14 mouse cellular contexts compared by ENCODE assay signal in the genomic region with DNA sequence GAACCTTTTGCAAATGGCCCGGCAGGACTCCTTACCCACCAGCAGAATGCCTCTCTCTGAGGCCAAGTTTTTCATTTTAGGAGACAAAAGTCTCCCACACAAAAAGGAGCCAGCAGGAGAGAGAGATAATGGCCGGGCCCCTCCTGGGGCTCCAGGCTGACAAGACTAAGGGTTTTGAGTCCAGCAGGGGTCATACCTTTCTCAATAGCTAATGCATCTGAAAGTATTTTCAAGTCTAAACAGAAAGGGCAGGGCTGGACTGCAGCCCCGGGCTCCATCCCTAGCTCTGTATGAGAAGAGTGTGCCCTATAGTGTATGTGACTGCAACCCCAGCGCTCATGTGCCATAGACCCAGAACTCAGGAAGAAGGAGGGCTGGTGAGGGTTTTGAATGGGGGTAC.
DNase-seq lines count a peak whose midpoint lies in the region; ATAC-seq and TF ChIP-seq lines count a peak whose summit lies in the region.
"Had no signal": no experiment of that assay in that cellular context is flagged by ENCODE, and none has a peak within 500 bp of the region (broad histone marks: within the 10 kb centered on the region; RNA-seq: fewer than 3 reads in every experiment).

No protein-coding gene starts in this region.

- no peak overlapping the region for H3K9ac ChIP-seq in forebrain, embryonic 14.5 days (ENCODE audit: low read length)
- H3K9ac ChIP-seq in midbrain, embryonic 13.5 days (replicated peaks), result no peak overlapping the region
- no peak overlapping the region for H3K9ac ChIP-seq in liver, embryonic 12.5 days
- H3K9ac ChIP-seq: kidney, embryonic 15.5 days; liver, embryonic 15.5 days had no signal

- no peak for TF ChIP-seq POLR2A in brain, embryonic 14.5 days (IDR thresholded peaks at IDR 0.05; ENCODE audit: borderline replicate concordance, extremely low read depth, insufficient read depth, insufficient read length, poor library complexity, severe bottlenecking)

- peak; percentile 24 for DNase-seq in embryo, embryonic 10 days (ENCODE audit: low spot score)
- no peak for DNase-seq in embryo, embryonic 10.5 days (ENCODE audit: low spot score)
- peak; percentile 77 for DNase-seq in brain, embryonic 14.5 days (ENCODE audit: low read depth)
- DNase-seq in forebrain, embryonic 14.5 days (ENCODE audit: low spot score), result peak; percentile 60
- DNase-seq in spleen, postnatal 14 days (ENCODE audit: low spot score in 2 of 2), result no peak
- no peak for DNase-seq in right cerebral cortex, postnatal 10 days (ENCODE audit: low spot score in 2 of 2)
- DNase-seq: cerebellum, adult 11 months; lung, postnatal 10 days had no signal

- no peaks in the 10 kb centered on the region for H3K36me3 ChIP-seq in forebrain, embryonic 14.5 days (ENCODE audit: control insufficient read depth, insufficient read depth, low read length)
- no peaks in the 10 kb centered on the region for H3K36me3 ChIP-seq in midbrain, embryonic 13.5 days
- no peaks in the 10 kb centered on the region for H3K36me3 ChIP-seq in liver, embryonic 12.5 days
- H3K36me3 ChIP-seq: kidney, embryonic 15.5 days; liver, embryonic 15.5 days had no signal

- 2% methylated on average over 4 of the region's 4 CpGs for WGBS in forebrain, embryonic 14.5 days
- WGBS in midbrain, embryonic 13.5 days, result 4% methylated on average over 4 of the region's 4 CpGs
- WGBS in liver, embryonic 12.5 days (ENCODE audit: insufficient replicate concordance), result 48% methylated on average over 4 of the region's 4 CpGs

- no peak overlapping the region for H3K4me2 ChIP-seq in forebrain, embryonic 14.5 days (ENCODE audit: low read length)
- H3K4me2 ChIP-seq in midbrain, embryonic 13.5 days (replicated peaks), result no peak overlapping the region
- no peak overlapping the region for H3K4me2 ChIP-seq in liver, embryonic 12.5 days
- H3K4me2 ChIP-seq: liver, embryonic 15.5 days had no signal

- peaks cover 10% of the 10 kb centered on the region for H3K4me1 ChIP-seq in forebrain, embryonic 14.5 days (ENCODE audit: control insufficient read depth, insufficient read depth, low read length)
- peaks cover 31% of the 10 kb centered on the region for H3K4me1 ChIP-seq in midbrain, embryonic 13.5 days (replicated peaks)
- no peaks in the 10 kb centered on the region for H3K4me1 ChIP-seq in liver, embryonic 12.5 days
- H3K4me1 ChIP-seq: liver, embryonic 15.5 days had no signal

- H3K27me3 ChIP-seq in forebrain, embryonic 14.5 days (replicated peaks; ENCODE audit: control insufficient read depth, insufficient read depth, low read length), result no peaks in the 10 kb centered on the region
- no peaks in the 10 kb centered on the region for H3K27me3 ChIP-seq in midbrain, embryonic 13.5 days
- H3K27me3 ChIP-seq in liver, embryonic 12.5 days (replicated peaks), result no peaks in the 10 kb centered on the region
- H3K27me3 ChIP-seq: liver, embryonic 15.5 days had no signal

- H3K4me3 ChIP-seq in forebrain, embryonic 14.5 days (ENCODE audit: low read depth, low read length), result no peak overlapping the region
- no peak overlapping the region for H3K4me3 ChIP-seq in midbrain, embryonic 13.5 days (replicated peaks)
- H3K4me3 ChIP-seq in liver, embryonic 12.5 days, result no peak overlapping the region
- H3K4me3 ChIP-seq: kidney, embryonic 15.5 days; layer of hippocampus, adult 2 months; liver, embryonic 15.5 days had no signal

- ATAC-seq in forebrain, embryonic 14.5 days, result peak; percentile 71
- ATAC-seq in midbrain, embryonic 13.5 days, result peak; percentile 49
- no peak for ATAC-seq in liver, embryonic 12.5 days
- ATAC-seq: activated CD4-positive, CD25-positive, alpha-beta regulatory T cell, adult 4 months had no signal

- no peaks in the 10 kb centered on the region for H3K9me3 ChIP-seq in forebrain, embryonic 14.5 days (replicated peaks; ENCODE audit: control insufficient read depth, low read length)
- H3K9me3 ChIP-seq in midbrain, embryonic 13.5 days, result no peaks in the 10 kb centered on the region
- H3K9me3 ChIP-seq in liver, embryonic 12.5 days (replicated peaks), result no peaks in the 10 kb centered on the region
- H3K9me3 ChIP-seq: kidney, embryonic 15.5 days; liver, embryonic 15.5 days had no signal

- peak overlapping the region; percentile 23; the same call in 1 of the 2 replicates for H3K27ac ChIP-seq in forebrain, embryonic 14.5 days (ENCODE audit: low read depth, low read length)
- H3K27ac ChIP-seq in midbrain, embryonic 13.5 days, result 0 out of 2 replicates have a peak overlapping the region, but pooled peaks have one; percentile 30
- H3K27ac ChIP-seq in liver, embryonic 12.5 days, result no peak overlapping the region
- H3K27ac ChIP-seq: kidney, embryonic 15.5 days; layer of hippocampus, adult 2 months; liver, embryonic 15.5 days had no signal

- TF ChIP-seq CTCF in brain, embryonic 14.5 days (IDR thresholded peaks at IDR 0.05; ENCODE audit: borderline replicate concordance, extremely low read depth, insufficient read depth, insufficient read length), result no peak

Comparison
In these comparisons a context has a peak if more than half of its experiments do, and no peak if none do; other contexts are left out.
1. DNase-seq: peak in embryo, embryonic 10 days (single experiment), brain, embryonic 14.5 days (single experiment) and forebrain, embryonic 14.5 days (single experiment); none in embryo, embryonic 10.5 days (single experiment), spleen, postnatal 14 days (0 of 2) and right cerebral cortex, postnatal 10 days (0 of 2).